Mouse (Mus musculus) natural killer cell, adult 2 months (primary cell): ENCODE data around the gene Rpap2.

Source experiments
- DNase-seq, 2 experiments: peaks; one replicate each; pipeline ENCODE4 v3.0.0; 2022; ENCODE audit warnings: low spot score in 2 of 2

The Rpap2 gene

DNA sequence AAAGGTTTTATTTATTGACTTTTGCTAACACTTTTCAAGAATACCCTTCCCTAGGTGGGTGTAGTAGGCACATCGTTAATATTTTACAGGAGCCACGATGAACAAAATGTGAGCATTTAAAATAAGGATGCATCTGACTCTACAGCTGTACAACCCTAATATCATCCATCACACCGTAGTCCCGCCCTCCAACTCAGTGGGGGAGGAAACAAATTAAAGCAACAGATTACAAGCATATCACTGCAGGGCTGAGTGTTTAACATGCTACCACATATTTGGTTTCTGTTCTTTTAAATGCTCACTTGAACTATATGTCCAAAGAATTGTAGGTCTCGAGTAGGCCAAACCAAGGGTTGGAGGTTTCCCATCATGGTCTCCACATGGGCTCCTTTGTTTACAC, 90.0 kb downstream of the Rpap2 start:
- peak in 1 of 2 experiments; percentile 39 for DNase-seq

DNA sequence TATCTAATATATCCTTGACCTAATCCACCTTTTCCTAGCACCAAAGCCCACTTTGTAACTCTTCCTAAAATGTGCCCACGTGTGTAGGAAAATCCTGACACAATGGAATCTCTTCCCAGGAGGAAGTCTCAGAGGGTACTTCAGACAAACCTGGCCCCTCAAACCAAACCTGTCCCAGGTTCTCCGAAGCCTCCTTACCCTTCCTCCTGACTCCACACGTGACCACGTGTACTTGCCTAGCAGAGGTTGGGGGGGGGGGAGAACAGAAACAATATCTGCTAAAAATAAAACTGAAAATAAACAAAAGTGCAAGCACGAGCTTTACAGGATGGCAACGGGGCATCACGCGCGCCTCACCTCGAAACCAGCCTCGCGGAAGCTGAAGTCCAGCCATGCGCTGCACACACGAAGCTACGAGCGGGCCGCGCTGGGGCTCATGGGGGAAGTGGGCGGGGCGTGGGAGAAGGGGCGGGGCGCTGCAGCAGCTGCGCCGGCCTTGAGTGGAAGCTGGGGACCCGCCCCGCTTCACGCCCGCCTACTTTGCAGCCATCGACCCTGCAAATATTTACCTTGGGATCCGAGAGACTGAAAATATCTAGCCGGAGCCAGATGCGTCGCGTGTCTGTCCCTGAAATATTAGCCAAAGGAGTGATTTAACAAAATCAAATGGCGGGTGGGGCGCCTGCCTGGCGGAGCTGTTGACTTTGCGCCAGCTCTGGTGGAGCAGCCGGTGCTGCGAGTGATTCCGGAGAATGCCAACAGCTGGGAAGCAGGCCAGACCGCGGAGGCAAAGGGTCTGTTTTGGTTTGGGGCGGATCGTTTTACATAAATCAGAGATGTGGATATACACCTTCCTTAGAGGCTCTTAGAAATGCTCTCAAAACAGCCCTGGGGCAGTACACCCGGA, 90.7 kb downstream of the Rpap2 start:
- peak; percentile 73 to 90 for DNase-seq

DNA sequence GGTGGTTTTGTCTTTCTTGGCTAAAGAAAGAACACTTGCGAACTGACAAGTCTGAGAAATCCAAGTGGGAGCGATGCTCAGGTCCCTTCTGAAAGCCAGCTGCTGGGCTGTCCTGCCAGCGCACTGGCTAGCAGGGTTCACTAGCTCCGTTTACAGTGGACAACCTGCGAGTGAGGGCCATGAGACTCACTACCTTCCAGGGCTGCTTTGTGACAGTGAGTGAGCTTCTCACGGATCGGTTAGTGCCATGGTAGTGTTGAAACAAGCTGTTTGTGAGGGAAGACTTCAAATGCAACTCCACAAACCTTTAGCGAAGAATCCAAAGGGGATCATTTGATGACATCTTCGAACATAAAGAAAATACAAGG, 91.3 kb downstream of the Rpap2 start:
- DNase-seq: peak in 1 of 2 experiments; percentile 39

DNA sequence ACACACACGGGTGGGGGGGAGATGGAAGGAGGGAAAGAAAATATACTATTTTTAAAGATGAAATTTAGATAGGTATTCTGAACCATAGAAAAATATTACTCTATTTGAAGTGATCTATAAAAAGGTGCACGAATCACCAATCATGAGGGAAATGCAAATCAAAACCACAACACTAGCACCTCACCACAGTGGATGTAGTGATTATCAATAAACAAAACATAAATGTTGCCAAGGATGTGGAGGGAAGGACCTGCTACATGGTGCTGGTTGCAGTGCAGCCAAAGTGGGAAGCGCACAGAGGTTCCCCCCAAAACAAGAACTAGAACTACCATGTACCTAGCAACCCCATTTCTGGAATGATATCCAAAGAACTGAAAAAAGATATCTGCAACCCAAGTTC, 97.8 kb downstream of the Rpap2 start:
- no peak for DNase-seq

- DNase-seq: no peak
These were observed 101.7 kb downstream of the Rpap2 start for GRCm38 (mm10) chr5:107698888-107699287.

GRCm38 (mm10) chr5:107700873-107701272, 103.7 kb downstream of the Rpap2 start:
- no peak for DNase-seq

DNA sequence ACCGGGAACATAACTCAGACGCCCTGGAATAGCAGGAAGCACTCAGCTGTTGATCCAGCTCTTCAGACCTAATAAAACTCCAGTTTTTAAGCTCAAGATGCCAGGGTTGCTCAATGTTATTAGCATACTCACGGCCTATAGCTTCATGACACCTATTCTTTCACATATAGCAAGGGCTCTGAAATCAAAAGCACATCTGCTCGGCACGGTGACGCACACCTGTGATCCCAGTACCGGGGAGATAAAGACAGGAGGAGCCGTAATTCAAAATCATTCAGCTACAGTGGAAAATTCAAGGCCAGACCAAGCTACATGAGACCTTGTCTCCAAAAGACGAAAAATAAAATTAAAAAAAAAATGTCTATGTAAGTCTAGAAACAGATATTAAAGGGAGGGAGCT, 104.5 kb downstream of the Rpap2 start:
- DNase-seq: no peak

GRCm38 (mm10) chr5:107703207-107703763, 106.1 kb downstream of the Rpap2 start:
- peak; percentile 30 to 58 for DNase-seq

- no peak for DNase-seq
These were observed 108.6 kb downstream of the Rpap2 start for GRCm38 (mm10) chr5:107705756-107706155.

GRCm38 (mm10) chr5:107706262-107706661, 109.1 kb downstream of the Rpap2 start:
- DNase-seq: no peak

DNA sequence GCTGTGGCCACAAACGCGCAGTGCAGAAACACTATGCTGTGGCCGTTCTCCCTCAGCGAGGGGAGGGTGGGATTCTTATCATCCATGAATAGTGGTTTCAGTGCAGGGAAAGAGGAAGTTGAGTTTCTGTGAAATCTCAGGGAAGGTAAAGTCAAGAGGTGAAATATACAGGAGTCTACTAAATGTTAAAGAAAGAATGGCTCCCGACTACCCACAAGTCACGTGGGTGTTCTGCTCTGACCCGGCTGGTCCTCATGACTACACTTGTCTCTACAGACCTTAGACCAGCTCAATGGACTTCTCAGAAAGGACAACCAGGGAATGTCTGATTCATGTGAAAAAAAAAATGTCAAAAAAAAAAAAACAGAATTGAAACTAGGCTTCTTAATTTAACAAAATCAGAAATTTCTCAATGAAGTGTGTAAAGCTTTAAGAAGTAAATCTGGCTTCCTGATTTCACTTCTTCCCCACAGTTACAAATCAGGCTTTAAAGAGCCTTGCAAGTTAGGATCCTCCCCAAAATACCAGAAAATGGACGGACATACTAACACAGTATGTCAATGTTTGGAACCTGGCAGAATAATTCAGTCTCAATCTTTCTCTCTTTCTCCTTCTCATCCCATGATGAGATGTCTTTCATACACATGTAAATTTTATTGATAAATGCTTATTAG, 111.1 kb downstream of the Rpap2 start:
- DNase-seq: peak in 1 of 2 experiments; percentile 30
